In genomic region chr19:9099751-9100150, GRCm38 (mm10) we compare ENCODE assay signal across 24 mouse cellular contexts. TPM values are rescaled to one million over a fixed set of nuclear protein-coding genes. Genes with fewer than 3 reads are reported as not detected.
"Had no signal": no experiment of that assay in that cellular context is flagged by ENCODE, and none has a peak within 500 bp of the region (broad histone marks: within the 10 kb centered on the region; RNA-seq: fewer than 3 reads in every experiment).

No protein-coding gene starts in this region.

- H3K4me2 ChIP-seq: lung, embryonic 14.5 days; midbrain, embryonic 12.5 days; neural tube, embryonic 13.5 days; neural tube, embryonic 15.5 days had no signal

- H3K36me3 ChIP-seq: midbrain, embryonic 10.5 days; midbrain, embryonic 12.5 days; neural tube, embryonic 13.5 days; neural tube, embryonic 15.5 days had no signal

- H3K9ac ChIP-seq: liver, embryonic 14.5 days; lung, embryonic 14.5 days; midbrain, embryonic 12.5 days; neural tube, embryonic 13.5 days; neural tube, embryonic 15.5 days had no signal

- H3K27ac ChIP-seq: liver, embryonic 14.5 days; midbrain, embryonic 10.5 days; midbrain, embryonic 12.5 days; neural tube, embryonic 13.5 days; neural tube, embryonic 15.5 days had no signal

- ATAC-seq: midbrain, embryonic 16.5 days had no signal

- H3K4me1 ChIP-seq: midbrain, embryonic 10.5 days; midbrain, embryonic 12.5 days; neural tube, embryonic 13.5 days; neural tube, embryonic 15.5 days had no signal

- H3K9me3 ChIP-seq: midbrain, embryonic 10.5 days; midbrain, embryonic 12.5 days; neural tube, embryonic 13.5 days; neural tube, embryonic 15.5 days had no signal

- H3K4me3 ChIP-seq: midbrain, embryonic 10.5 days; midbrain, embryonic 12.5 days; myocyte; neural tube, embryonic 13.5 days; neural tube, embryonic 15.5 days had no signal

- H3K27me3 ChIP-seq: midbrain, embryonic 12.5 days; neural tube, embryonic 13.5 days; neural tube, embryonic 15.5 days had no signal

- DNase-seq: lung, adult 18-20 months; lung, embryonic 14.5 days; lung, postnatal 14 days; lung, postnatal 36 days; midbrain, embryonic 14.5 days; retina, postnatal 1 day; right cerebral cortex, adult 18-20 months; right cerebral cortex, postnatal 25 days; right cerebral cortex, postnatal 4 days; spleen, adult 18-20 months; thymus, adult 18-20 months; thymus, postnatal 14 days; thymus, postnatal 36 days had no signal

RNA-seq across cellular contexts. Expression of gene Scgb1a1, which starts 12.0 kb away (rescaled TPM):
- total RNA-seq: megakaryocyte-erythroid progenitor cell, adult 5-6 weeks had no signal
- polyA plus RNA-seq: liver, embryonic 14.5 days; liver, embryonic 16.5 days; lung, embryonic 14.5 days; midbrain, embryonic 10.5 days; midbrain, embryonic 12.5 days; midbrain, embryonic 14.5 days; midbrain, embryonic 16.5 days; myocyte; neural tube, embryonic 11.5 days; neural tube, embryonic 13.5 days; neural tube, embryonic 15.5 days; stomach, embryonic 14.5 days had no signal
